Mouse (Mus musculus) thymus, adult 2 months (tissue): ENCODE measurements at regions not wholly inside any gene's neighbourhood (a gene's known extent, or its start where the extent isn't known, plus 50 kb on each side); places are given as distances from the start of the nearest gene placed in this dataset.

ENCODE experiments used
- DNase-seq: peaks from one replicate; pipeline ENCODE4 v3.0.0; 2021
- H3K27ac ChIP-seq: fragments of 200-500 bp; 2 replicates; pipeline ENCODE4 v1.5.1; 2012; ENCODE audit warnings: low read length, control low read depth; ENCODE audit not compliant: control insufficient read depth, insufficient read depth
- H3K27me3 ChIP-seq: fragments of 200-500 bp; 2 replicates; pipeline ENCODE4 v1.6.1; 2012; ENCODE audit warnings: mild to moderate bottlenecking, low read length, moderate library complexity, mixed read lengths; ENCODE audit not compliant: control insufficient read depth, insufficient read depth
- H3K36me3 ChIP-seq: fragments of 200-500 bp; 2 replicates; pipeline ENCODE4 v1.6.1; 2012; ENCODE audit warnings: mild to moderate bottlenecking, low read length, moderate library complexity; ENCODE audit not compliant: control insufficient read depth, insufficient read depth
- H3K4me1 ChIP-seq: fragments of 200-500 bp; replicated peaks from 2 replicates; pipeline ENCODE4 v1.6.1; 2012; ENCODE audit warnings: low read length; ENCODE audit not compliant: control insufficient read depth, insufficient read depth
- H3K4me3 ChIP-seq: fragments of 200-500 bp; 2 replicates; pipeline ENCODE4 v1.5.1; 2012; ENCODE audit warnings: mild to moderate bottlenecking, low read length, control low read depth, moderate library complexity; ENCODE audit not compliant: control insufficient read depth, insufficient read depth
- CTCF ChIP-seq: fragments of 200-500 bp; IDR thresholded peaks from 2 replicates; pipeline ENCODE4 v1.5.1; 2012; ENCODE audit warnings: mild to moderate bottlenecking, control low read depth, low read length, moderate library complexity, borderline replicate concordance; ENCODE audit not compliant: control insufficient read depth, poor library complexity, insufficient read depth; ENCODE audit errors: extremely low read depth
- POLR2A ChIP-seq: fragments of 200-500 bp; IDR thresholded peaks from 2 replicates; pipeline ENCODE4 v1.6.1; 2012; ENCODE audit warnings: mild to moderate bottlenecking, low read length, control low read depth, moderate library complexity; ENCODE audit not compliant: control insufficient read depth, poor library complexity, insufficient read depth; ENCODE audit errors: extremely low read depth
- WGBS: fragments of 180-500 bp; shearing (Covaris S2); methylation state at CpG from one replicate; pipeline ENCODE4 v1.1.7; 2018; 5-methylcytosine and 5-hydroxymethylcytosine counted together

- no peaks in the 10 kb centered on the region for H3K27me3 ChIP-seq
- WGBS: 59% methylated on average over 4 of the region's 4 CpGs
- no peak for DNase-seq
Observed at GRCm38 (mm10) chr11:19758892-19759291, 165.3 kb upstream of the Spred2 start.

GRCm38 (mm10) chr11:19760861-19761693 lies 163.1 kb upstream of the Spred2 start:
- Histone ChIP-seq H3K4me3 (no peak overlapping the region), H3K4me1 (no peaks in the 10 kb centered on the region), H3K36me3 (no peaks in the 10 kb centered on the region), H3K27me3 (no peaks in the 10 kb centered on the region), H3K27ac (no peak overlapping the region)
- 23% methylated on average over 16 of the region's 16 CpGs for WGBS
- TF ChIP-seq CTCF (no peak), POLR2A (no peak)
- DNase-seq: peak; percentile 33

More at GRCm38 (mm10) chr11:19758892-19759291, 165.3 kb upstream of the Spred2 start:
- Histone ChIP-seq H3K4me3 (no peak overlapping the region), H3K36me3 (no peaks in the 10 kb centered on the region), H3K27ac (no peak overlapping the region), H3K4me1 (no peaks in the 10 kb centered on the region)
- TF ChIP-seq POLR2A (no peak), CTCF (no peak)

- H3K4me3 ChIP-seq: no peak overlapping the region
- no peaks in the 10 kb centered on the region for H3K4me1 ChIP-seq
- no peaks in the 10 kb centered on the region for H3K36me3 ChIP-seq
- no peaks in the 10 kb centered on the region for H3K27me3 ChIP-seq
- 82% methylated on average over 4 of the region's 4 CpGs for WGBS
- DNase-seq: no peak
- no peak overlapping the region for H3K27ac ChIP-seq
- TF ChIP-seq CTCF (no peak), POLR2A (no peak)
Observed at GRCm38 (mm10) chr11:19761694-19761976, 162.5 kb upstream of the Spred2 start.

- H3K27ac ChIP-seq: no peak overlapping the region
- WGBS: 76% methylated on average over 5 of the region's 5 CpGs
- no peaks in the 10 kb centered on the region for H3K36me3 ChIP-seq
- no peak for DNase-seq
- no peak overlapping the region for H3K4me3 ChIP-seq
- H3K4me1 ChIP-seq: no peaks in the 10 kb centered on the region
- H3K27me3 ChIP-seq: no peaks in the 10 kb centered on the region
- TF ChIP-seq CTCF: no peak
- TF ChIP-seq POLR2A: no peak
Observed at GRCm38 (mm10) chr11:19767316-19767715, 156.9 kb upstream of the Spred2 start.

GRCm38 (mm10) chr11:19767871-19768270 lies 156.3 kb upstream of the Spred2 start:
- Histone ChIP-seq H3K27me3 (no peaks in the 10 kb centered on the region), H3K4me1 (no peaks in the 10 kb centered on the region), H3K27ac (no peak overlapping the region), H3K36me3 (no peaks in the 10 kb centered on the region), H3K4me3 (no peak overlapping the region)
- DNase-seq: no peak
- 92% methylated on average over 9 of the region's 9 CpGs for WGBS
- TF ChIP-seq CTCF (no peak), POLR2A (no peak)

- no peaks in the 10 kb centered on the region for H3K27me3 ChIP-seq
- H3K4me3 ChIP-seq: no peak overlapping the region
- no peak overlapping the region for H3K27ac ChIP-seq
- no peak for DNase-seq
- H3K36me3 ChIP-seq: no peaks in the 10 kb centered on the region
- TF ChIP-seq CTCF (no peak), POLR2A (no peak)
- no peaks in the 10 kb centered on the region for H3K4me1 ChIP-seq
- WGBS: 98% methylated on average over 1 of the region's 1 CpGs
Observed at GRCm38 (mm10) chr11:19768962-19769361, 155.2 kb upstream of the Spred2 start.
